Mouse (Mus musculus): ENCODE measurements at regions not wholly inside any gene's neighbourhood (a gene's known extent, or its start where the extent isn't known, plus 50 kb on each side); places are given as distances from the start of the nearest gene placed in this dataset.

DNA sequence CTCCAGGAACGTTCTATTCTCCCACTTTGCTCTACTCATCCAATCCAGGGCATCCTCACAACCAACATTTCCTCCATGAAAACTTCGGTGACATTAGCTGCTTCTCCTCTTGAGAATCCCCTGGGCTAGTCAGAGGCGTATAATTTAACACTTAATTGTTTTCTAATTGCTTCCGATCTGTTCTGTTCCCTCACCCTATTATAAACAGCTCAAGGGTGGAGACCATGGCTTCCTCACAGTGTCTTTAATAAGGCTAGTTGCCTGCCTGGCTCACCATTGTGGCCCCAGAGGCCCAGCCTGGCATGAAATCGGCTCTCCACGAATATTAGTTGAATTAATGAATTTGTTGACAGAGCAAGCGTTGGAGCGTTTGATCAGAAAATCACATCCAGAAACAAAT, 61.9 kb upstream of the Medag start:
- no peak overlapping the region for H3K4me3 ChIP-seq (replicated peaks in 1 of 3; ENCODE audit: low read depth in 2 of 3, low read length in 2 of 3, poor library complexity in 1 of 3)
- dilution Hi-C loops (cut with MboI; ENCODE audit: extremely low pct_ligation_motif_present, extremely low pct_unique_long_range_greater_than_20kb, low sequenced_read_pairs) (no loop called here), in situ Hi-C loops (cut with MboI; ENCODE audit: low pct_ligation_motif_present, low pct_unique_long_range_greater_than_20kb, low sequenced_read_pairs) (loop anchor here (25.0 kb wide), 1 partner anchor 537 kb away; no protein-coding TSS in a partner anchor)
- H3K9me3 ChIP-seq (replicated peaks; ENCODE audit: low read length): peaks cover 2% of the 10 kb centered on the region
- peaks cover 30% of the 10 kb centered on the region for H3K27me3 ChIP-seq (replicated peaks)
- H3K4me1 ChIP-seq (ENCODE audit: control insufficient read depth in 1 of 2, insufficient read depth in 2 of 2): peaks cover 0 to 5% of the 10 kb centered on the region in 2 experiments; a peak in 2 of 4 replicates
- H3K4me2 ChIP-seq (ENCODE audit: insufficient read depth, low read depth, poor library complexity, severe bottlenecking): no peak overlapping the region
- no peak overlapping the region for H3K9ac ChIP-seq (ENCODE audit: insufficient read depth, low read depth)
- H3K36me3 ChIP-seq (replicated peaks in 1 of 2; ENCODE audit: control insufficient read depth in 1 of 2, insufficient read depth in 1 of 2, low read length in 1 of 2): no peaks in the 10 kb centered on the region
- no peak for DNase-seq (ENCODE audit: extremely low read depth)
- H3K27ac ChIP-seq (ENCODE audit: insufficient read depth, low read depth): no peak overlapping the region
- TF ChIP-seq MYC (IDR thresholded peaks at IDR 0.05; ENCODE audit: low read depth, low read length) (no peak), EP300 (IDR thresholded peaks at IDR 0.05; ENCODE audit: low read length) (no peak), MAZ (IDR thresholded peaks at IDR 0.05; ENCODE audit: low read depth, low read length) (no peak), ZNF384 (IDR thresholded peaks at IDR 0.05; ENCODE audit: low read depth, low read length) (no peak), SIN3A (IDR thresholded peaks at IDR 0.05; ENCODE audit: low read length) (no peak), SMC3 (IDR thresholded peaks at IDR 0.05; ENCODE audit: low read depth, low read length) (no peak), POLR2AphosphoS2 (IDR thresholded peaks at IDR 0.05; ENCODE audit: low read depth, low read length) (no peak)
- H3K79me2 ChIP-seq (replicated peaks; ENCODE audit: control insufficient read depth, extremely low read depth, insufficient read depth, poor library complexity, severe bottlenecking): no peaks in the 10 kb centered on the region

DNA sequence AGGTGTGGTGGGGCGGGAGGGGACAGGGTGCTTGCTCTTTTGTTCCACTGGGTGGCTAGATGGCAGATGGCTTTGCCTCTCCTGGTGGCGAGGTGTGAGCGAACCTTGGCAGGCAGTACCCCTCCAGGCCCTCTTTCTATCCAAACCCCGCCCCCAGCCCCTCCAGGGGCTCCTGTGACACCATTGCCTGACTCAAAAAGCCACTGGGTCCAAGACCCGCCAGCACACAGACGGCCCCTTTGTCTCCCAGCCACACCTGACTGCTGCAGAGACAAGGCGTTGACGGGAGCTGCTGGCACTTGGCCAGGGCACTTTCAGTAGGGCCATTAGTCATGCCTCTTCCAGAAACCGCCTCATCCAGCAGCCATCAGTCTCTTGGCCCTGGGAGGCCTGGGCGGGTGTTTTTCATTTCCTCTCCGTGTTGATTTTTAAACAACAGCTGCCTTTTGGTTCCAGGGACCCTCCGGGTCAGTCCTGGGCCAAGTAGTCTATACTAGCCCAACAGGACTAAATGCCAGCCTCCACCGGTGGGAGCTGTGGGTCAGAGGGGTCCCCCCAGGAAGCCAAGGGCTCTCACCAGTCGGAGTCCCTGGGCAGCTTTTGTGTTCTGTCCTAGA, 58.4 kb upstream of the Medag start:
- peaks cover 0 to 5% of the 10 kb centered on the region in 2 experiments; a peak in 2 of 4 replicates for H3K4me1 ChIP-seq (ENCODE audit: control insufficient read depth in 1 of 2, insufficient read depth in 2 of 2)
- no peak overlapping the region for H3K27ac ChIP-seq (ENCODE audit: insufficient read depth, low read depth)
- H3K36me3 ChIP-seq (replicated peaks in 1 of 2; ENCODE audit: control insufficient read depth in 1 of 2, insufficient read depth in 1 of 2, low read length in 1 of 2): no peaks in the 10 kb centered on the region
- peaks cover 21% of the 10 kb centered on the region for H3K27me3 ChIP-seq (replicated peaks)
- H3K4me2 ChIP-seq (ENCODE audit: insufficient read depth, low read depth, poor library complexity, severe bottlenecking): 0 out of 2 replicates have a peak overlapping the region, but pooled peaks have one; percentile 5
- DNase-seq (ENCODE audit: extremely low read depth): no peak
- no peak overlapping the region for H3K4me3 ChIP-seq (replicated peaks in 1 of 3; ENCODE audit: low read depth in 2 of 3, low read length in 2 of 3, poor library complexity in 1 of 3)
- no peaks in the 10 kb centered on the region for H3K79me2 ChIP-seq (replicated peaks; ENCODE audit: control insufficient read depth, extremely low read depth, insufficient read depth, poor library complexity, severe bottlenecking)
- peaks cover 5% of the 10 kb centered on the region for H3K9me3 ChIP-seq (replicated peaks; ENCODE audit: low read length)
- no peak for TF ChIP-seq MXI1 (IDR thresholded peaks at IDR 0.05; ENCODE audit: low read depth, low read length)
- TF ChIP-seq ZKSCAN1 (IDR thresholded peaks at IDR 0.05; ENCODE audit: borderline replicate concordance, low read depth, low read length): no peak
- no peak for TF ChIP-seq NELFE (IDR thresholded peaks at IDR 0.05; ENCODE audit: low read depth, low read length)
- no peak for TF ChIP-seq MAZ (IDR thresholded peaks at IDR 0.05; ENCODE audit: low read depth, low read length)
- no peak for TF ChIP-seq RAD21 (IDR thresholded peaks at IDR 0.05; ENCODE audit: low read depth, low read length)
- no peak for TF ChIP-seq MAFK (IDR thresholded peaks at IDR 0.05; ENCODE audit: insufficient replicate concordance, low read length)
- no peak for TF ChIP-seq EP300 (IDR thresholded peaks at IDR 0.05; ENCODE audit: low read length)
- no peak for TF ChIP-seq SIN3A (IDR thresholded peaks at IDR 0.05; ENCODE audit: low read length)
- no peak for TF ChIP-seq NRF1 (IDR thresholded peaks at IDR 0.05; ENCODE audit: low read depth, low read length)
- no peak for TF ChIP-seq MEF2A (IDR thresholded peaks at IDR 0.05; ENCODE audit: borderline replicate concordance, low read depth, low read length)
- TF ChIP-seq ZMIZ1 (IDR thresholded peaks at IDR 0.05; ENCODE audit: low read depth, low read length): no peak
- no peak for TF ChIP-seq ETS1 (conservative IDR thresholded peaks at IDR 0.05; ENCODE audit: low read depth, low read length)
- TF ChIP-seq ZC3H11A (IDR thresholded peaks at IDR 0.05; ENCODE audit: low read depth, low read length): no peak
- TF ChIP-seq JUND (conservative IDR thresholded peaks at IDR 0.05; ENCODE audit: low read depth, low read length): no peak
- TF ChIP-seq KAT2A (IDR thresholded peaks at IDR 0.05; ENCODE audit: insufficient replicate concordance, low read length): no peak
- TF ChIP-seq RCOR1 (conservative IDR thresholded peaks at IDR 0.05; ENCODE audit: low read depth, low read length): no peak
- TF ChIP-seq UBTF (IDR thresholded peaks at IDR 0.05; ENCODE audit: low read depth, low read length): no peak
- no peak for TF ChIP-seq IRF4 (IDR thresholded peaks at IDR 0.05; ENCODE audit: low read depth, low read length)
- TF ChIP-seq TBP (conservative IDR thresholded peaks at IDR 0.05; ENCODE audit: low read depth, low read length): no peak
- in situ Hi-C loops (cut with MboI; ENCODE audit: low pct_ligation_motif_present, low pct_unique_long_range_greater_than_20kb, low sequenced_read_pairs) (no loop called here), dilution Hi-C loops (cut with MboI; ENCODE audit: extremely low pct_ligation_motif_present, extremely low pct_unique_long_range_greater_than_20kb, low sequenced_read_pairs) (no loop called here)
- no peak overlapping the region for H3K9ac ChIP-seq (ENCODE audit: insufficient read depth, low read depth)

Data from CH12.LX (cell line).